Mouse (Mus musculus) lung, adult 2 months (tissue): ENCODE results near the gene Tex261.

Experiments used
- CTCF ChIP-seq: fragments of 200-500 bp; IDR thresholded peaks from 2 replicates; pipeline ENCODE4 v1.5.1; 2011; ENCODE audit warnings: mild to moderate bottlenecking, low read length, control low read depth; ENCODE audit not compliant: insufficient read depth
- POLR2A ChIP-seq: fragments of 200-500 bp; IDR thresholded peaks from 2 replicates; pipeline ENCODE4 v1.6.1; 2011; ENCODE audit warnings: low read depth, mild to moderate bottlenecking, control low read depth, low read length, borderline replicate concordance; ENCODE audit errors: extremely low read depth

- TF ChIP-seq POLR2A (no peak), CTCF (no peak)
Observed at GRCm38 (mm10) chr6:83774781-83775563, 641 bp downstream of the Tex261 start.
